Mouse (Mus musculus) midbrain, embryonic 14.5 days (tissue): ENCODE results near the gene Mep1a. TPM values are rescaled to one million over a fixed set of nuclear protein-coding genes. Genes with fewer than 3 reads are reported as not detected.
A peak's percentile ranks its signal among the peaks of the same experiment; 100 is the strongest.
"Not testable (repeated sequence)": the region's sequence is repeated elsewhere in the genome, so short reads cannot be mapped to it uniquely, and the experiment has no call there.

Source experiments
- ATAC-seq: fragments of 200-750 bp; cut with Nextera tagmentation; 2 replicates; pipeline ENCODE4 v1.8.0; 2017; ENCODE audit warnings: moderate number of reproducible peaks, moderate library complexity; ENCODE audit not compliant: low FRiP score, low TSS enrichment
- DNase-seq: peaks from one replicate; pipeline ENCODE4 v3.0.0-alpha.2; 2015
- H3K27ac ChIP-seq: fragments of 300-500 bp; sonication (generic); replicated peaks from 2 replicates; pipeline ENCODE4 v1.5.1; 2014; ENCODE audit warnings: mild to moderate bottlenecking, low read depth, low read length, moderate library complexity
- H3K27me3 ChIP-seq: fragments of 300-500 bp; sonication (generic); 2 replicates; pipeline ENCODE4 v1.6.1; 2014; ENCODE audit warnings: low read length, control low read depth, mixed read lengths; ENCODE audit not compliant: control insufficient read depth, insufficient read depth
- H3K36me3 ChIP-seq: fragments of 300-500 bp; sonication (generic); 2 replicates; pipeline ENCODE4 v1.6.1; 2014; ENCODE audit warnings: low read length, control low read depth; ENCODE audit not compliant: control insufficient read depth, insufficient read depth
- H3K4me1 ChIP-seq: fragments of 300-500 bp; sonication (generic); 2 replicates; pipeline ENCODE4 v1.6.1; 2014; ENCODE audit warnings: mild to moderate bottlenecking, antibody characterized with exemption, low read length, control low read depth; ENCODE audit not compliant: control insufficient read depth, insufficient read depth
- H3K4me2 ChIP-seq: fragments of 300-500 bp; sonication (generic); 2 replicates; pipeline ENCODE4 v1.6.1; 2014; ENCODE audit warnings: mild to moderate bottlenecking, low read length, moderate library complexity
- H3K4me3 ChIP-seq: fragments of 300-500 bp; sonication (generic); replicated peaks from 2 replicates; pipeline ENCODE4 v1.5.1; 2014; ENCODE audit warnings: low read depth, low read length
- H3K9ac ChIP-seq: fragments of 300-500 bp; sonication (generic); replicated peaks from 2 replicates; pipeline ENCODE4 v1.6.1; 2014; ENCODE audit warnings: mild to moderate bottlenecking, low read length, moderate library complexity
- H3K9me3 ChIP-seq: fragments of 300-500 bp; sonication (generic); 2 replicates; pipeline ENCODE4 v1.6.1; 2016; ENCODE audit warnings: low read length, control low read depth, mixed read lengths; ENCODE audit not compliant: control insufficient read depth
- WGBS: fragments of 180-500 bp; shearing (Covaris S2); extraction: QIAGEN DNeasy Blood & Tissue Kit; methylation state at CpG from one replicate; pipeline ENCODE4 v1.1.7; 2014; 5-methylcytosine and 5-hydroxymethylcytosine counted together
- polyA plus RNA-seq: library from polyadenylated mRNA; unstranded; fragments of >200 nt; fragmentation: Nextera tagmentation; extraction: Ambion mirVana; gene quantifications from 2 replicates; pipeline ENCODE4 v1.2.1, GENCODE M21; 2014

Gene Mep1a
- polyA plus RNA-seq, result 0.07 TPM in 1 of 2 replicates, not detected in the other

DNA sequence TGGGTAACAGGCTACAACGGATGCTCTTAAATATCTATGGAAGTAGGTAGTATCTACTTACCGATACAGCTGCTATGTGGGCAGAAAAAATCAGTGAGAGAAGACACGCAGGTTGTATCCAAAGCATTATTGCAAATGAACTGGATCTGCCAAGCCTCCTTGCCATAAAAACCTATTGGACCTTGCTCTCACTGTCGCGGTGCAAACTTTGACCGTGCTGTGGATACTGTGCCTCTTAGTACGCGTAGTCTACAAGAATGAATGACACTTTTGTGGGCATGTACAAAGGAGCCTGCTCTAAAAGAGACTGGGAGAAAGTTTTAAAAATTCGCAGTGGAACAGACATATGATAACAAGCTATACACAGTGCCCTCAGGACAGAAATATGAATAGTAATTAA, at the start of gene Mep1a:
Gene Mep1a, minus strand, starts transcription at position 221 of the 400 bp plus-strand sequence.
- Histone ChIP-seq H3K9ac (no peak within 1 kb of the TSS), H3K4me3 (no peak within 1 kb of the TSS), H3K4me2 (no peak within 1 kb of the TSS), H3K9me3 (no peaks in the 10 kb centered on the region), H3K4me1 (no peaks in the 10 kb centered on the region), H3K36me3 (no peaks in the 10 kb centered on the region), H3K27ac (no peak within 1 kb of the TSS), H3K27me3 (no peaks in the 10 kb centered on the region)
- ATAC-seq (no peak), DNase-seq (no peak)
- 90% methylated on average over 9 of the region's 9 CpGs for WGBS

DNA sequence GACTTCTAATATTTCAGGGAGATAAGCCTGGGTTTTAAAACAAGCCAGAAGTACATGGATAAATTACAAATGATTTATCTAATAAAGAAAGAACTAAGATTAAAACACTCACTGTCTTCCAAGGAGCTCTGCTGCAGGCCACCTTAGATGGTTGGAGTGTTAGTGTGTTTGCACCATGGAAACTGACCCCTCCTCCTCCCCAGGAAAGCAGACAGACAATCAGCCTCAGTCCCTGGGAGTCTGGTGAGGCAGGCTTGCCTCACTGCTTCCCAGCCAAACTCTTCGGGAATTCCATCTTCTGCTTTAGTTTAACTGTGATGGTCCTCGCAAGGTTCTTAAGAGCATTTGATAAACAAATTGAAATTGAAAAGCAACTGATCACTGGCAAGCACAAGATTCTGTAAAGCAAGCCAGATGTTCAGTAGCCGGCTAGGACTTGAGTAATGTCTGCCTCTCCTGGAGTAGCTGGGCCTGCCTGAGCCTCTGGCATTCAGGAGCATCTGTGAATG, 48.6 kb upstream of the Mep1a start:
- Histone ChIP-seq H3K9me3 (no peaks in the 10 kb centered on the region), H3K9ac (no peak overlapping the region), H3K27ac (no peak overlapping the region), H3K4me2 (no peak overlapping the region), H3K27me3 (no peaks in the 10 kb centered on the region), H3K4me3 (no peak overlapping the region), H3K36me3 (no peaks in the 10 kb centered on the region), H3K4me1 (no peaks in the 10 kb centered on the region)
- WGBS, result 6% methylated on average over 3 of the region's 3 CpGs
- ATAC-seq, result no peak
- DNase-seq, result no peak

DNA sequence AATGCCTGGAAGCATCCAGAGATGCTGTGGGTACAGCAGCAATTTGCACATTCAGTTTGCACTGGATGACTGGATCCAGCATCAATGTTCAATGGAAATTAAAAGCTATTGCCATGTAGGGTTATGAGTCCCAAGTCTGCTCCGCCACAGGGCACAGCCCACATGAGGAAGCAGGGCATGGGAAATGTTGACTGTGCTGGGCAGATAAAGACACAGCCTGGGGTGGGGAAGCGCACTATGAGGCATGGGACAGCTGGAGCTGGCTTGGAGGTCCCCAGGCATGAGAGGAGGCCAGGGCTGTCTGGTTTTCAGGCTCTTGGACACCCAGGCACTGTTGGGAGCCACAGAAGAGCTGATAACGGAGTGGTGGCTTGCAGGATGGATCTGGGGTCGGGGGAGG, 41.4 kb upstream of the Mep1a start:
- DNase-seq, result no peak
- no peak overlapping the region for H3K4me3 ChIP-seq
- H3K36me3 ChIP-seq, result no peaks in the 10 kb centered on the region
- H3K9ac ChIP-seq, result no peak overlapping the region
- no peaks in the 10 kb centered on the region for H3K9me3 ChIP-seq
- H3K4me2 ChIP-seq, result no peak overlapping the region
- no peaks in the 10 kb centered on the region for H3K4me1 ChIP-seq
- no peak overlapping the region for H3K27ac ChIP-seq
- ATAC-seq, result no peak
- 91% methylated on average over 4 of the region's 4 CpGs for whole genome bisulfite sequencing
- H3K27me3 ChIP-seq, result no peaks in the 10 kb centered on the region

DNA sequence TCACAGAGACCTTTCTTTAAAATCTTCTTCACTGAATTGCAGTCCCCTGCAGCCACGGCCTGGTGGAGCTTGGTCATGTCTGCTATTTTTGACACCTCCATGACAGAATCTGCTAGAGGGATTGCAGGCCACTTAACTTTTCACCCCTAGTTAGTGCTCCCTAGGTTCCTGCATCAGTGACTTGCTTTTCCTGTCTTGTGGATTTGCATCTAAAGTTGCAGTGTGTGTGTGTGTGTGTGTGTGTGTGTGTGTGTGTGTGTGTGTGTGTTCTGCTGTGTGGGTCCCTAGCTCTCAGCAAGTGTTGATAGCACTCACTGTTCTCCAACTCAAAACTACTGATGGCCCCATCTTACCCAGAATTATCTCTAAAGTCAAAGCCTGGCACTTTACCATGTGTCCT, 40.9 kb upstream of the Mep1a start, which contains the start of gene Ankrd66:
Gene Ankrd66, minus strand, starts transcription at position 101 of the 400 bp plus-strand sequence.
- Histone ChIP-seq H3K4me3 (no peak within 1 kb of the TSS), H3K4me2 (no peak within 1 kb of the TSS), H3K9ac (no peak within 1 kb of the TSS), H3K9me3 (no peaks in the 10 kb centered on the region), H3K27me3 (no peaks in the 10 kb centered on the region), H3K4me1 (no peaks in the 10 kb centered on the region), H3K36me3 (no peaks in the 10 kb centered on the region), H3K27ac (no peak within 1 kb of the TSS)
- DNase-seq, result no peak
- 81% methylated on average over 1 of the region's 1 CpGs for WGBS
- no peak for ATAC-seq

DNA sequence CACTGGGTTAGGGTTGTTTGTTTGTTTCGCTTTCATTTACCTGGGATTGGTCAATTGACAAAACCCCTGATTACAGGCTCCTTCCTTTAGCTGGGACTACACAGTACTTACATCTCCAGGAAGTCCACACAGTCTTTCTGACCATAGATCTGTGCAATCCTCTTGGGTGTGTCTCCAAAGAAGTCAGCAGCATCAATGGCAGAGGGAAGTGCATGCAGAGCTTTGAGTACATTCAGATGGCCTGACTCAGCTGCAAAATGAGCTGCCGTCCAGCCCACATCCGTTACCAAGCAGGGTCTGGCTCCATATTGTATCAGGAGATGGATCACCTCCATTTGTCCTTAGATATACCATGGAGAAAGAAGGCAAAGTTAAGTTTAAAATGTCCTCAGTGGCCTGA, 36.2 kb upstream of the Mep1a start:
- DNase-seq (no peak), ATAC-seq (no peak)
- Histone ChIP-seq H3K27me3 (no peaks in the 10 kb centered on the region), H3K4me1 (peaks cover 8% of the 10 kb centered on the region; the same call in 1 of the 2 replicates), H3K4me3 (no peak overlapping the region), H3K9ac (no peak overlapping the region), H3K27ac (no peak overlapping the region), H3K36me3 (no peaks in the 10 kb centered on the region), H3K9me3 (no peaks in the 10 kb centered on the region), H3K4me2 (no peak overlapping the region)
- 88% methylated on average over 3 of the region's 3 CpGs for WGBS

DNA sequence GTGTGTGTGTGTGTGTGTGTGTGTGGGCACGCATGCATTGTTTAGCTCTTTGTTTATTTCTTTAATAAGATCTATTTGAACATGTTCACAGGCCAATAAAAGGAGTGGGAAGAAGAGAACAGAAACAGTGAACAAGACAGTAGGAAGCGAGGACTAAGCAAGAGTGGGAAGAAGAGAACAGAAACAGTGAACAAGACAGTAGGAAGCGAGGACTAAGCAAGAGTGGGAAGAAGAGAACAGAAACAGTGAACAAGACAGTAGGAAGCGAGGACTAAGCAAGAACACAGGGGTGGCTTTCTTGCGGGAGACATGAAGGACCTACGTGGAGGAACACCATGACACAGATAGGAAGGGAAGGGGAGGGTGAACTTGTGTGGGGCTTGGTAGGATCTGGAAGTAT, 34.2 kb upstream of the Mep1a start:
- not testable (repeated sequence) for H3K27me3 ChIP-seq, H3K4me3 ChIP-seq, DNase-seq, H3K4me2 ChIP-seq, H3K36me3 ChIP-seq, ATAC-seq, H3K27ac ChIP-seq, H3K4me1 ChIP-seq, H3K9ac ChIP-seq, H3K9me3 ChIP-seq
- 88% methylated on average over 6 of the region's 6 CpGs for WGBS

DNA sequence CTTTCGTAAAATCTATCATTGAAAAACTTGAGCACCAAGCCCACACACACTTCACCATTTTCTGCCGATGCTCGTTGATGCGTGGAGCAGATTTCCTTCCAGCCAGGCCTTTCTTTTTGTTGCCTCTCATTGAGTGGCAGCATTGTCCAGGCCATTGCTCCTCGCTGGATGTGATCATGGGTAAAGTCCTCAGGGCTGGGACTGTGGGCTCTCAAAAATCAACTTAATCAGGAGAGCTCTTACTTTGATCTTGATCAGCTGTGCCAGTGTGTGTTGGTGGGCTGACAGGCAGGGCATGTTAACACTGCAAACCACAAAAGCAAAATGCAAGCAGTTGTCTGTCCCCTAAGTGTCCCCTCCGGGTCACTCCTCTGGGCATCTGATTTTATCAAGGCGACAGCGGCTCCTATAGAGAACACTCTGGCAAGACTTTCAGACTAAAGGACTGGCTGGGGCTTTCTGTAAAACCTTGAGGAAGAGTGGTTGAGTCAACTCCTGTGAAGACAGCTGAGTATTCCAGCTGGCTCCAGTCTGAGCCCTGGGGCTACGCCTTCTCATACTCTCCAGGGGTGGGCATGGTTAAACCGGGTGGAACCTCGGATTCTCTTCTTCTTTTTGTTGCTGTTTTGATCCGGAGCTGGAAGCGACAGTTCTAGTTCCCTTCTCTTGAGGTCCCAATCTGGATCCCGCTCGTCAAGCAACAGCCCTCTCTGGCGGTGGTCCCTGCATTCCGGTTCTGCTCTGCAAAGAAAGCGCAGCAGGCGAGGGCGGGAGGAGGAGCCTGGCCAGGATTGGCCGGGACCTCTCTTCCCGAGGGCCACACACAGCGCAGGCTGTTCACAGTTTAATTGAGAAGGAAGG, 32.0 kb upstream of the Mep1a start:
- Histone ChIP-seq H3K27me3 (no peaks in the 10 kb centered on the region), H3K27ac (no peak overlapping the region), H3K9ac (no peak overlapping the region), H3K36me3 (no peaks in the 10 kb centered on the region), H3K4me2 (peak overlapping the region; percentile 42), H3K9me3 (no peaks in the 10 kb centered on the region), H3K4me3 (no peak overlapping the region), H3K4me1 (peaks cover 8% of the 10 kb centered on the region; the same call in 1 of the 2 replicates)
- 4% methylated on average over 23 of the region's 23 CpGs for WGBS
- peak; percentile 67 for DNase-seq
- ATAC-seq, result peak; percentile 64; the same call in 1 of the 2 replicates

DNA sequence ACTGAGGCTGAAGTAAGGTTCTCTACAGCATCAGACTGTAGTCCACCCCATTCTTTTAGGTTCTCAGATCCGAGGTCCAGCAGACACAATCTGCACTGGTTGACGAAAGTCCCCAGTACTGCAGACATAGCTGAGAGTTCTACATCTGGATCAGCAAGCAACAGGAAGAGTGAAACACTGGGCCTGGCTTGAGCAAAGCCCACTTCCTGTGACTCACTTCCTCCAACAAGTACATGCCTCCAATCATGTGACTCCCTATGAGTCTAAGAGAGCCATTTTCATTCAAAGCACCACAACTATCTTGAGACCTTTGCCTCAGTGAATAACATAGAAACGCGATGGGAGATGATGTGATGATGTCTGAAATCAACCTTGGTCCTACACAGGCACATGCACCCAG, 28.6 kb upstream of the Mep1a start:
- Histone ChIP-seq H3K27ac (no peak overlapping the region), H3K4me2 (no peak overlapping the region), H3K9ac (no peak overlapping the region), H3K36me3 (no peaks in the 10 kb centered on the region), H3K27me3 (no peaks in the 10 kb centered on the region), H3K4me3 (no peak overlapping the region), H3K4me1 (peaks cover 8% of the 10 kb centered on the region; the same call in 1 of the 2 replicates), H3K9me3 (no peaks in the 10 kb centered on the region)
- DNase-seq (no peak), ATAC-seq (no peak)
- WGBS, result 93% methylated on average over 4 of the region's 4 CpGs

DNA sequence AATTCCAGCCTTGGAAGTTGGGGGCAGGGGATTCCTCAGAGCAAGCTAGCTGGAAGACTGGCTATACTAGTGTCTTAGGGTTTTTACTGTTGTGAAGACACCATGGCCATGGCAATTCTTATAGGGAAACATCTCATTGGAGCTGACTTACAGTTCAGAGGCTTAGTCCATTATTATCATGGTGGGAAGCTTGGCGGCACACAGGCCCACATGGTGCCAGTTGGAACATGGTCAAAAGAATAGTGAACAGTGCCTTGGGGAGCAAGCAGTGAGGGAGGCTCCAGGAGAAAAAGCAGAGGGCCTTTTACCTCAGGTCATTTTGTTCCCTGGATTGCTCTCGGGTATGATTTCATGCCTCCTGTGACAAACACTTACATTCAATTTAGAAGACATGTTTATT, 27.9 kb upstream of the Mep1a start:
- H3K4me1 ChIP-seq, result peaks cover 8% of the 10 kb centered on the region; the same call in 1 of the 2 replicates
- no peak overlapping the region for H3K9ac ChIP-seq
- no peaks in the 10 kb centered on the region for H3K9me3 ChIP-seq
- no peak for DNase-seq
- H3K4me3 ChIP-seq, result no peak overlapping the region
- H3K27me3 ChIP-seq, result no peaks in the 10 kb centered on the region
- ATAC-seq, result no peak
- no peaks in the 10 kb centered on the region for H3K36me3 ChIP-seq
- 84% methylated on average over 2 of the region's 2 CpGs for whole genome bisulfite sequencing
- H3K4me2 ChIP-seq, result no peak overlapping the region
- H3K27ac ChIP-seq, result no peak overlapping the region
